Mouse (Mus musculus) liver, adult 2 months (tissue): ENCODE results near the gene Sipa1l3.

Source experiments
- CTCF ChIP-seq: fragments of 200-500 bp; IDR thresholded peaks from 2 replicates; pipeline ENCODE4 v1.5.1; 2011; ENCODE audit warnings: low read depth, low read length, control low read depth
- POLR2A ChIP-seq: fragments of 200-500 bp; IDR thresholded peaks from 2 replicates; pipeline ENCODE4 v1.6.1; 2011; ENCODE audit warnings: low read length, control low read depth; ENCODE audit not compliant: insufficient read depth; ENCODE audit errors: extremely low read depth

DNA sequence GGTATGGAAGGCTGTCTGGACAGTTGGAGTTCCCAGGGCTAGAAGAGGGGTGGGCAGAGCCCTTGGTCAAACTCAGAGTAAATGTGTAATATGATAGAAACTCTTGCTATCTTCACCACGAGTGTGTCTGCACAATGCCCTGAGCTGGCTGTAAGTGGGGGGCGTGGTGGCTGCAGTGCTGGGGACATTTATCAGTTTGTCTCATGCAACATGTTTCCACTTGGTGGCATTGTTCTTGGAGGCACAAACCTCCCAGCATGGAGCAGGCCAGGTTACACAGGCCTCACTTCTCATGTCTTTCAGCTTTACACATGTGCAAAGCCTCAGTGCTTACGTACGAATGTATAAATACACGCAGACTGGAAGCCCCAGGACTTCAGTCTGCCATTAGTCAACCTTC, 146.3 kb downstream of the Sipa1l3 start:
- no peak for TF ChIP-seq CTCF
- TF ChIP-seq POLR2A: no peak
